Mouse (Mus musculus) v-Abl transformed pro-B cells (cell line): ENCODE measurements at regions not wholly inside any gene's neighbourhood (a gene's known extent, or its start where the extent isn't known, plus 50 kb on each side); places are given as distances from the start of the nearest gene placed in this dataset.

Source experiments
- in situ Hi-C, 2 experiments: fragments of 400-800 bp; cut with MboI; formaldehyde crosslinking; loops; one replicate each; pipeline ENCODE4 v1.15.1; 2025; ENCODE audit not compliant: unreplicated experiment in 2 of 2

DNA sequence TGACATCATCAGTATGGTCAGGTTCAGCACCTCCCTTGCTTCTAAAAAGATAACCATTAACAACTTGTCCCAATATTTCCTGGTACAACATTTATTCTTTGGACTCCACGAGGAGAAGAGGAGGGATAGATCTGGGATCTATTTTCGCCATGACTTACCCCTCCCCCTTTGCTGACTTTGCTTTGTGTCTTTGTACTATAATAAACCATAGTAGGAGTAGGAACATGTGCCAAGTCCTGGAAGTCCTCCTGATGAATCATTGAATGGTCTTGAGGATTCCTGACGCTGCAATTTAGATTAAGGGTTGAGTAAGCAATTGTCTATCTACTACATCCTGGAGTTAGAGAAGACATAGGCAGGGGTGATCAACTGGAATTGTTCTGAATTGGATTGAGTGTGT, 71.2 kb downstream of the Rbm11 start:
- in situ Hi-C loops, result no loop called here

DNA sequence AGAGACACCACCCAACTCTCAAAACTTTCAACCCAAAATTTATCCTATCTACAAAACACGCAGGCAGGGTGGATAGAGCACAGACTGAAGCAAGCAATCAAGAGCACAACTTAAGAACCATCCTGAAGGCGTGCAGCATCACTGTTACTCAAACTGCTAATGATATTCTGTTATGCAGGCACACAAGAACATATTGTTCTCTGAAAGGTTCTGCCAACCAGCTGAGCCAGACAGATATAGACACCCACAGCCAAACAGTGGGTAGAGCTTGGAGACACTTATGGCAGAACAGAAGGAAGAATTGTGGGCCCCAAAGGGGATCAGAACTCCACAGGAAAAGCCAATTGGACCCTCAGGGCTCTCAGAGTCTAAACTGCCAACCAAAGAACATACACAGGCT, 74.9 kb downstream of the Rbm11 start:
- in situ Hi-C loops, result no loop called here

DNA sequence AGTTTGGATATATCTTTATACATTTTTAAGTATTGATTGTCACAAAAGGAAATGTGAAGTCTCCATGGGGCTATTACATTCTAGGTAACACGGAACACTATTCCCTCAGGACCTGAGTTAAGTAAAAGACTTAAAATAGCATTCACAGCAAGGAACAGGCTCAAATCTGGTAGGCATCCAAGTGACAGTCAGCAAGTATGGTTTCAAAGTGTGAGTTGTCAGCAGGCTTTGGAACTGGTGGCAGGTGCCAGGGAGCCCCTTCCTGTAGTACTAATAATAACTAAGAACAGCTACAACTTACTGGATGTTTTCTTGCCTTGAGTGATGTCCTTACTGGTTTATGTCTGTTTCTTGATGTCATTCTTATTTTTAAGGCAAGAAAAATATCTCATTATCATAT, 79.5 kb downstream of the Rbm11 start:
- in situ Hi-C loops, result loop anchor here in 1 of 2 experiments (10.0 kb wide), 1 partner anchor 1223 kb away; no protein-coding TSS in a partner anchor

DNA sequence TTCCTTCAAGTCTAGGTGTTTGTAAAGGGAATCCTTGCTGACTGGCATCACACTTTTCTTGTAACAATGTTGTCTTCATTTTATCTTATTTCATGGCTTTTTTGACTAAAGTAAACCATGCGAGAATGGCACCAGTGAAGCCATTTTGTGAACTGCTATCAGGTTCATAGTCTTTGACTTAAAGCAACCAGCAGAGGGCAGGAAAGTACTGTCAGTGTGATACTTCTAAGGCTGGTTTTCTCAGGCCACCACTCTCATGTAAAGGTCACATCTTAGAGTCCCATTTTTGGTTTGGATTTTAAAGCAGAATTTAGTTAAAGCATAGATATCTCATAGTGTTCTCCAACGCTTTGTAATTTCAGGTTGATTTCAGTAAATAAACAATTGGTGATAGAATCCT, 83.2 kb downstream of the Rbm11 start:
- in situ Hi-C loops, result loop anchor here in 1 of 2 experiments (10.0 kb wide), 1 partner anchor 1219 kb away; no protein-coding TSS in a partner anchor

DNA sequence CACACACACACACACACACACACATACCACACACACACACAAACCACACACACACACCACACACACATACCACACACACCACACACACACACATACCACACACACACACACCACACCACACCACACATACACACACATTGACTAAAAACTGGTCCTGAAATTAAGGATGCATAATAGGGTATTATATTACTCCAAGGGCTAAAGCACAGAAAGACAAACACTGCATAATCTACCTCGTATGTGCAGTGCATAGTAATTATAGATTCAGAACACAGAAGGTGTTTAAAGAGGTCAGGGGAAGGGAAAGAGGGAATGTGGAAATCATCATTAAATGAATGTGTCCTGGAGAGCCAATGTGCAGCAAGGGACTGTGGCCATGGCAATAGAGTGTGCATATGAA, 84.5 kb downstream of the Rbm11 start:
- in situ Hi-C loops, result loop anchor here in 1 of 2 experiments (10.0 kb wide), 1 partner anchor 1218 kb away; no protein-coding TSS in a partner anchor
